8 mouse cellular contexts compared by ENCODE assay signal in genomic region chr11:109610795-109611302, GRCm38 (mm10). TPM values are rescaled to one million over a fixed set of nuclear protein-coding genes. Genes with fewer than 3 reads are reported as not detected.
DNase-seq lines count a peak whose midpoint lies in the region; ATAC-seq and TF ChIP-seq lines count a peak whose summit lies in the region.

No protein-coding gene starts in this region.

- peak overlapping the region; percentile 94 for H3K9ac ChIP-seq in heart, adult 2 months (ENCODE audit: low read depth, low read length)
- peak overlapping the region; percentile 73 for H3K9ac ChIP-seq in forebrain, embryonic 13.5 days
- peak overlapping the region; percentile 87 for H3K9ac ChIP-seq in liver, postnatal 0 days (replicated peaks)

- H3K36me3 ChIP-seq in heart, adult 2 months (ENCODE audit: control insufficient read depth, insufficient read depth, low read length) = peaks cover 2% of the 10 kb centered on the region; the same call in 1 of the 2 replicates
- H3K36me3 ChIP-seq in E14TG2a.4 (ENCODE audit: insufficient read depth, low read length) = no peaks in the 10 kb centered on the region
- no peaks in the 10 kb centered on the region for H3K36me3 ChIP-seq in forebrain, embryonic 13.5 days (ENCODE audit: poor library complexity, severe bottlenecking)
- no peaks in the 10 kb centered on the region for H3K36me3 ChIP-seq in liver, postnatal 0 days (replicated peaks; ENCODE audit: insufficient read depth, low read length)

- H3K79me2 ChIP-seq in heart, adult 2 months (replicated peaks; ENCODE audit: control insufficient read depth, insufficient read depth, low read length) = peaks cover 2% of the 10 kb centered on the region; the same call in 1 of the 2 replicates

- no peaks in the 10 kb centered on the region for H3K9me3 ChIP-seq in E14TG2a.4 (ENCODE audit: low read length)
- H3K9me3 ChIP-seq in forebrain, embryonic 13.5 days (replicated peaks) = no peaks in the 10 kb centered on the region
- no peaks in the 10 kb centered on the region for H3K9me3 ChIP-seq in liver, postnatal 0 days (ENCODE audit: low read length)

- H3K27me3 ChIP-seq in heart, adult 2 months (ENCODE audit: control insufficient read depth, insufficient read depth, low read length) = no peaks in the 10 kb centered on the region
- peaks cover 12% of the 10 kb centered on the region for H3K27me3 ChIP-seq in E14TG2a.4 (ENCODE audit: insufficient read depth, low read length)
- 0 out of 2 replicates have a peak, but pooled peaks cover 4% of the 10 kb centered on the region for H3K27me3 ChIP-seq in forebrain, embryonic 13.5 days
- H3K27me3 ChIP-seq in liver, postnatal 0 days (ENCODE audit: insufficient read depth, low read length) = no peaks in the 10 kb centered on the region

- TF ChIP-seq CTCF in heart, adult 2 months (IDR thresholded peaks at IDR 0.05) = peak; percentile 45
- TF ChIP-seq CTCF in E14TG2a.4 (conservative IDR thresholded peaks at IDR 0.05; ENCODE audit: low read length) = no peak
- peak; percentile 48 for TF ChIP-seq CTCF in liver, postnatal 0 days (IDR thresholded peaks at IDR 0.05; ENCODE audit: low read depth)

- H3K4me2 ChIP-seq in forebrain, embryonic 13.5 days = peak overlapping the region; percentile 83
- H3K4me2 ChIP-seq in liver, postnatal 0 days (ENCODE audit: low read depth, low read length) = peak overlapping the region; percentile 93

- no peak for ATAC-seq in forebrain, embryonic 13.5 days
- ATAC-seq in liver, postnatal 0 days = peak; percentile 17

- intact Hi-C loops in heart, adult 2 months (cut with DNase I) = loop anchor here (2.0 to 5.0 kb wide), 3 partner anchors 41 to 294 kb away; partner anchors contain the start of gene Gna13

- no peak for TF ChIP-seq POLR2A in heart, adult 2 months (IDR thresholded peaks at IDR 0.05; ENCODE audit: insufficient read depth, low read depth, low read length)

- WGBS in heart, adult 2 months = under 1% methylated on average over 26 of the region's 26 CpGs
- 0% methylated on average over 26 of the region's 26 CpGs for WGBS in forebrain, embryonic 13.5 days
- WGBS in liver, postnatal 0 days (ENCODE audit: insufficient replicate concordance) = under 1% methylated on average over 26 of the region's 26 CpGs

- no peak for DNase-seq in heart, adult 2 months
- no peak for DNase-seq in heart, adult 8-10 months (ENCODE audit: low spot score)
- DNase-seq in liver, postnatal 0 days = no peak
- no peak for DNase-seq in right cerebral cortex, postnatal 10 days (ENCODE audit: low spot score in 2 of 2)
- no peak for DNase-seq in gastrocnemius, adult 18-20 months (ENCODE audit: low spot score)
- no peak for DNase-seq in ovary, postnatal 14 days (ENCODE audit: low spot score)

- peak overlapping the region; percentile 99 for H3K27ac ChIP-seq in heart, adult 2 months
- peak overlapping the region; percentile 63; the same call in 1 of the 2 replicates for H3K27ac ChIP-seq in forebrain, embryonic 13.5 days
- peak overlapping the region; percentile 95 for H3K27ac ChIP-seq in liver, postnatal 0 days (ENCODE audit: low read depth)

- peak overlapping the region; percentile 99 for H3K4me3 ChIP-seq in heart, adult 2 months
- peak overlapping the region; percentile 95 for H3K4me3 ChIP-seq in E14TG2a.4 (replicated peaks; ENCODE audit: low read length)
- H3K4me3 ChIP-seq in forebrain, embryonic 13.5 days = peak overlapping the region; percentile 67
- H3K4me3 ChIP-seq in liver, postnatal 0 days (ENCODE audit: low read depth, low read length) = peak overlapping the region; percentile 87

- peaks cover 3% of the 10 kb centered on the region; the same call in 1 of the 2 replicates for H3K4me1 ChIP-seq in heart, adult 2 months (ENCODE audit: control insufficient read depth, insufficient read depth, low read length)
- peaks cover 26% of the 10 kb centered on the region for H3K4me1 ChIP-seq in E14TG2a.4 (replicated peaks; ENCODE audit: low read depth, low read length)
- H3K4me1 ChIP-seq in forebrain, embryonic 13.5 days = peaks cover 21% of the 10 kb centered on the region
- peaks cover 26% of the 10 kb centered on the region for H3K4me1 ChIP-seq in liver, postnatal 0 days (ENCODE audit: insufficient read depth)

- TF ChIP-seq EP300 in heart, adult 2 months (IDR thresholded peaks at IDR 0.05; ENCODE audit: insufficient read depth, low read depth, low read length) = no peak; the same call in 1 of the 2 replicates
- TF ChIP-seq EP300 in liver, postnatal 0 days (IDR thresholded peaks at IDR 0.05; ENCODE audit: low read depth) = no peak

RNA-seq across cellular contexts. Expression of gene Wipi1, which starts 0.9 kb away (rescaled TPM):
- 100 to 1,000 TPM in 1 of 2 experiments, 10 to 100 TPM in 1; 92.3 to 110 TPM for total RNA-seq in heart, adult 2 months (2021)
- polyA plus RNA-seq in heart, adult 2 months (2012; rRNA removed) = 74.6 and 85.7 TPM in 2 replicates
- total RNA-seq in heart, adult 8-10 months (2022) = 100 to 1,000 TPM; 110 to 141 (median 120) TPM
- 8.8 and 10.7 TPM in 2 replicates for polyA plus RNA-seq in forebrain, embryonic 13.5 days (2015; fragmentation: Nextera tagmentation; extraction: Ambion mirVana)
- polyA plus RNA-seq in liver, postnatal 0 days (2015; fragmentation: Nextera tagmentation; extraction: Ambion mirVana) = 17.6 TPM in 2 replicates
- total RNA-seq in gastrocnemius, adult 18-20 months (2021) = 10 to 100 TPM; 57.7 to 78.8 TPM

RNA-seq across cellular contexts. Expression of gene Prkar1a, which starts 38.4 kb away (rescaled TPM):
- 100 to 1,000 TPM; 363 to 378 TPM for total RNA-seq in heart, adult 2 months (2021)
- polyA plus RNA-seq in heart, adult 2 months (2012; rRNA removed) = 169 and 248 TPM in 2 replicates
- total RNA-seq in heart, adult 8-10 months (2022) = 100 to 1,000 TPM; 347 to 373 (median 363) TPM
- polyA plus RNA-seq in forebrain, embryonic 13.5 days (2015; fragmentation: Nextera tagmentation; extraction: Ambion mirVana) = 403 and 426 TPM in 2 replicates
- 118 and 124 TPM in 2 replicates for polyA plus RNA-seq in liver, postnatal 0 days (2015; fragmentation: Nextera tagmentation; extraction: Ambion mirVana)
- total RNA-seq in gastrocnemius, adult 18-20 months (2021) = 100 to 1,000 TPM in 1 of 2 experiments, 10 to 100 TPM in 1; 96.1 to 120 TPM
